Mouse (Mus musculus) layer of hippocampus, postnatal 14 days (tissue): ENCODE measurements around the gene Them5. TPM values are rescaled to one million over a fixed set of nuclear protein-coding genes. Genes with fewer than 3 reads are reported as not detected.

Experiments used
- DNase-seq, 2 experiments: peaks; one replicate each; pipeline ENCODE4 v3.0.0; 2021 to 2022; ENCODE audit warnings: low spot score in 2 of 2, mixed read lengths in 1 of 2
- long read RNA-seq, 2 experiments: library from polyadenylated mRNA; stranded (forward); transcript quantifications; one replicate each; pipeline ENCODE4 v2.0.0; 2021
- total RNA-seq, 2 experiments: library from RNA; stranded (reverse); gene quantifications; 2 replicates each; pipeline ENCODE4 v1.2.3; 2021

The Them5 gene
- not detected for total RNA-seq
- long read RNA-seq, experiment 1 = 0 reads
- long read RNA-seq, experiment 2 = 0 reads

DNA sequence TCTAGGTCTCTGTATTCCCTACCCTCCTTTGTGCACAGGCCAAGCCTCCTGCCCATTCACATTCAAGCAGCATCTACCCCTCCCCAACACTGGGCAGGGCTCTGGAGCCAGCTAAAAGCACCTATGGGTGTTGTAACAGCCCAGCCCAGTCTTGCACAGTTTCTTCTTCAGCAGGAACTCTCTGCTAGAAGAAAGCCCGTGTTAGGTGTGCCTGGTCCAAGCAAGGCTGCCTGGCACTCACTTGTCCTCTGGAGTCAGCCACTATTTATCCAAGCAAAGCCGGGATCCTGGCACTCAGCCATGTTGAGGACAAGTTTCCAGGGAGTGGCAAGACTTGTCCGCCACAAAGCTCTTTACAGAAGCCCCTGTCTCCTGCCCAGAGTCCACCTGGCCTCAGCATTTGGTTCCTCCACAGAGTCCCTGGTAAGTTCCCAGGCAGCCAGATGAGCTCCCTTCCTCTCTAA is at the start of gene Them5:
Gene Them5 (plus strand): TSS at position 141 of the 464 bp plus-strand sequence.
- no peak for DNase-seq

DNA sequence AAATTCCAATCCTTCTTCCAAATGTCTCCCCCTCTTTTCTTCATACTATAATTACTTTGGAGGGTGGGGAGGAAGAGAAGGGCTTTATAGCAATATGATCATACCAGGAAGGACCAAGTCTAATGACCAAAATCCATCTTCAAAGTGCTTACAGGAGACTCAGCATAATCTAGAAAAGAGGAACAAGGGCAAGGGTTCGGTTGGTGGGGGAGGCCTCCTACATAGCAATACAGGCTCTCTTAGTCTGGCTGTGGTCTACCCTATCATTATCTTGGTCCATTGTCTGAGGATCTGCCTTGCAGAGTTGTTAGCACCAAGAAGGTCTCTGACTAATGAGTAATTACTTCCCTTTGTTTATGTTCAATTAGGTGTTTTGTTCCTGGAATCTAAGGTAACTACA is 36.4 kb upstream of the Them5 start:
- DNase-seq = no peak

DNA sequence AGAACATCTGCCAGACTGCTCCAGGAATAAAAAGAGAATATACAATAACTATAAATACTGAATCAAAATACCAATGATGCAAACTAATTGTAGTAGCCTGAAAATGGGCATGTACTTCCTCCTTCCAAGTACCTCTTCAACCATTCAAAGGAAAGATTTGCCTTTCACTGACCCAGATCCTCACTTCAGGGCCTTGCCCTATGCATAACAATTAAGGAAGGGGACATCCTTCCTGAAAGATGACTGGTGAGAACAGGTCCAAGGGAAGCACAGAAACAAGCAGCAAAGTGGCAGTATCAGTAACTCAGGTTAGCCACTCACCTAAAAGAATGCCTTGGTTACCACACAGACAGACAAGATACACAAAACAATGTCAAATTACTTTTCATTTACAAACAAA is 34.9 kb upstream of the Them5 start:
- no peak for DNase-seq

DNA sequence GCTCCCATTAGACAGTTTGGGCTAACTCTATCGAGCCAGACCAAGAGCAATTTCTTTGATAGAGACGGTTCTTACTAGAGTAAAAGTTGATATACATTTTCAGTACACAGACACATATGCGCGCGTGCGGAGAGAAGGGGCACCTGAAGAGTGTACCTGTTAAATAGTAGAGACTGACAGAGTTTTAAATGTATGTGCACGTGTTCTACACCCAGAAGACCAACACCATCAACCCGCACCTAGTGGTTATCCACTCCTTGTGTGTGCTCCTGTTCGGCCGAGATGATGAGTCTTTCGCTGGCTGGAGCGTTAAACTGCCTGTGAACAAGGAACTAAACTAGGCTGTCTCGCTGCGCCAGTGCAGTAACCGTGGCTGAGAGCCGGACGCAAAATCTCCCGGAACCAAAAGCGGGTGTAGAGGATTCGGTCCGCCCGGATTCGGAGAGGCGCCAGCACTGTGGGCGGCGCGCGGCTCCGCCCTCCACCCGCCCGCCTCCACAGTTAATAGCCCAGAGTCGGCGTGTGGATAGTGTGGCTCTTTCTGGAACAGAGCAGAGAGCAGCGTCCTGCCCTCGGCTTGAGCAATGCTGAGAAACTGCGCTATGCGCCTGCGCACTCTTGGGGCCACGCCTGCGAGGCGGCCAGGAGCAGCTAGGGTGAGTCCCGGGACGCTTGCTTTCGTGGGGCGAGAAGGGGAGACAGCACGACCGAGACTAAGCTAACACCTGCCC is 32.1 kb upstream of the Them5 start, which contains the start of gene Them4:
Gene Them4 (plus strand): TSS at position 457 of the 731 bp plus-strand sequence.
- DNase-seq = peak; percentile 89 to 92

DNA sequence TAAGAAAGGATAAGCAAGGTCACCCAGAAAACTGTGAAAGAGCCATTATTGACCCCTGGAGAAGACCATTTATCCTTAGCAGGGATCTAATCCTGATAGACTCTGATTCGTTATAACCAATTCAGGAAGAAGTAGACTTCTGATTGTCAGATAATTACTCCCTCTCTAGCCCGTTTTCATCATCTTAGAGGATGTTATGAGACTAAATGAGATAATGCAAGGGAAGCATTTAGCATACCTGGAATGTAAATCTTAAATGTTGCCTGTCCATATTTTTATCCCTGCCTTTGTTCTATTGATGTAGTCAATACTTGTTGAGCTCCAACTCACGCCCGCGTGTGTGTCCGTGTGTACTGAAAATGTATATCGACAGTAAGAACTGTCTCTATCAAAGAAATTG is 31.4 kb upstream of the Them5 start:
- no peak for DNase-seq

DNA sequence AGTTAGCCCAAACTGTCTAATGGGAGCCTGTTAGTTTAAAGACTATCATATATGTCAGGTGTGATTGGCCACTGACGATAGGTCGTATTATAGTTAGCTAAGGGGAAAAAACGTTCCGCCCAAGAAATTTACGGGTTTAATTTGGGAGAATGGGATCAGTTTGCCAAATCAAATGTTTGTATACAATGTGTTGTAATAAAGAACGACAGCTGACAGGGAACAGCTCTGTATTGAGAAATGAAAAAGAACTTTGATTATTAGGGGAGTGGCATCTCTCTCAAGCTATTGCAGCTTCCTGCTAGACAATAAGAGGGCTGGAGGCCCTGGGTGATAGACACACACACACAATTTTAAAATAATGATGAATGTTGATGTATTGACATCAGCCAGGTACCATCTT is 31.0 kb upstream of the Them5 start:
- DNase-seq = no peak

DNA sequence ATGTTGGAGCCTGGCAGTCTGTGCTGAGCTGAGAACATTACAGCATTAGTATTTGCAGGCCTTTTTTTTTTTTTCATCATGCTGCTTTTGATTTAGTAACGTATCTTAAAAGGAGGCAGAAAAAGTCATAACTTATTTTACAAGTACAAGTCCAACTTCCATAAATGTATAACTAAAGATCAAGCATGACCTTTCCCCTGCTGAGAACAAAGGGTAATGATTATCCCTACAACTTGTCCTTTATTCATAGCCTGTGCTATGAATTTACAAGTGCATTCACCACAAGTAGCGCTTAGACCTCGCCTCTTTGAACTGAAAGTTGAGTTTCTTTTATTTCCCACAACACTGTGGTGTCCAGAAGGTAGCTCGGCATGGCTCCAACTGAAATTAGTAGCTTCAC is 30.5 kb upstream of the Them5 start:
- no peak for DNase-seq

DNA sequence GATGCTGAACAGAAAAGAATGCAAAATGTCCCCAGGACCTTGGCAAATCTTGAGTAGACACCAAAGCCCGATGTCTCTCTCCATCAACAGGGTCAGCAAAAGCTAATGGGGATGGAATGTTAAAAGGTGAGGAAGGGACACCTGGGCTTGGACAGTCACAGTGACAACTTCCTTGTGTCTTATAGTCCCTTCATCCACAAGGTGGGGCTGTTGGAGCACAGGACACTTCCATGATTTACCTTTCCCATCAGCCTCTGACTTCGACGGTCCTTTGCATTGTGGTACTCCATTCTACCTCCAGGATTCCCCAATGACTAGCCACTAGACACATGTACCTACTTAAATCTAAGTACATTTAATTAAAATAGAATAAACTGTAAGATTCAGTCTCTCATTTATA is 13.2 kb upstream of the Them5 start:
- no peak for DNase-seq

DNA sequence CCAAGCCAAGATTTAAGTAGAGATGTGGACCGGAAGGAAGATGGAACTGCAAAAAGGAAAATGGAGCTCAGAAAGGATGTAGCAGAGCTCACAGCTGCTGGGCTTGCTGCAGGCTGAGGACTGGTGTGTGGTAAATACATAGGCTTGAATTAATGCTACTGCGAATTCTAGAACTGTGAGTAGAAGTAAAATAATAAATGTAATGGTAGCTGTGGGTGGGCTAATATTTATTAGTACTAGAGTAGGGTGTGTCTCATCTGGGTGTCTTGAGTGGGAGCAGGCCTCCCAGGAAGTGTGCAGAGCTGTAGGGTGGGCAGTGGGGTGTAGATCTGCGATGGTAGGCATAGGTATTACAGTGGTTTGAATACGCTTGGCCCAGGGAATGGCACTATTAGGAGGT is 7.5 kb upstream of the Them5 start:
- DNase-seq = no peak

DNA sequence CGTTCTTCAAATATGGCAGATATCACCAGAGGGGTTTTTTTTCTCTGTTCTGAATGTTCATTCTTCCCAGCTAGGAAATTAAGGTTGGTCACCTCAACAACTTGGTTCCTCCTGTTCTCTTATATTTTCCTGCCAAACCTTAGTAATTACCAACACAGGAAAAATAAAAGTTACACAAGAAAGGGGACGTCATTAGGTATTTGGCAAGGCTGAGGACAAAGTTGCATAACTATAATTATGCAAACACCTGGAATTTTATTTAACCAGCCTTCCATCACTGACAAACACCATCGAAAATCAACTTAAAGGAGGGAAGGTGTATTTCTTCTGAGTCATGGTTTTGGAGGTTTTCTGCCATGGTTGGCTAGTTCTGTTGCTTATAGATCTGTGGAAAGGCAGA is 3.4 kb upstream of the Them5 start:
- DNase-seq = no peak

DNA sequence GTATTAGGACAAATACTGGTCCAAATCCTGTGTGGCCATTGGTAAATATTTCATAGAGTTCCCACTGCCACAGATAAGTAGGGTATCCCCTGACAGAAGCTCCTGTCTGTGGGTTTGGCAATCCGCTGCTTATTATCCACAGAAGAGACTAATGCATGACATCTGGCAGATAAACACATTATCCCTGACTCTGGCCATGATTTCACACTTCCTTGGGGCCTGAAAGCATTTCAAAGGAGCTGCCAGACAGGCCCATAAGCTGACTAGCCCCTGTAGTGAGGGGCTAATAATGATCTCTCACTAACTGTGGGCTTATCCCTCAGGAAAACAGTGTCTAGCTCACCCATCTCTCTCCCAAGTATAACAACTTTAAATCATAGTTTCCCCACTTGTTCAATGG is 653 bp downstream of the Them5 start:
- DNase-seq = no peak

DNA sequence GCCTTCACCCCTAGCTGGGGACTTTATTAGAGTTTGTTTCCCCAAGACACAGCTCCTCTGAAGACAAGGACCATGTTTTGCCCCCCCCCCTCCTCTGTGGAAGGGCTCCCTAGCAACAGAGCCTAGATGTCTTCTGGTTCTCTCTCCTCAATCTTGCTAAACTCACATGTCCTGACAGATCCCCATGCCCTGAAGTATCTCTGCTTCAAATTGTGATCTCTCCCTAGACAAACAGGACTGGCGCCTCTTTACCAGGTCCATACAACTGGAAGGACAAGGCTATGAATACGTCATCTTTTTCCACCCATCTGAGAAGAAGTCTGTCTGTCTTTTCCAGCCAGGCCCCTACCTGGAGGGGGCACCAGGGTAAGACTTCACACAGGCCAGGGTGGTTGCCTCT is 2.3 kb downstream of the Them5 start:
- DNase-seq = no peak

DNA sequence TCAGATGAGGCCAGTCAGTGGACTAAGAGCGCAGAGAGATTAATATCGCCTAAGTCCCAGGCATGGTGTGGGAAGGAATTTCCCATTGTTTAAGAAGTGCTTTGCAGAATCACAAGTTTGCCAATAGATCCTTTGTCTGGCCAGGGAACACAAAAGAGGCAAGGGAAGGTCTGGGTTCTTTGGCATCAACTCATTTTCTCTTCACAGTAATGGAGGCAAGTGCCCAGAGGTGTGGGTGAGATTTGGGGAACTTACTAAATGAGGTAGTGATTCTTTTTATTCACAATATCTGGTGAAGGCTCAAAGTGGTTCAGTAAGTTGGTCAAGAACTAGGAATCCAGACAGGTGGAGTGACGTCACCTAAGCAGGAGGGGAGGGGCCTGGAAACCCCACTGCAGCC is 3.0 kb downstream of the Them5 start:
- DNase-seq = no peak

DNA sequence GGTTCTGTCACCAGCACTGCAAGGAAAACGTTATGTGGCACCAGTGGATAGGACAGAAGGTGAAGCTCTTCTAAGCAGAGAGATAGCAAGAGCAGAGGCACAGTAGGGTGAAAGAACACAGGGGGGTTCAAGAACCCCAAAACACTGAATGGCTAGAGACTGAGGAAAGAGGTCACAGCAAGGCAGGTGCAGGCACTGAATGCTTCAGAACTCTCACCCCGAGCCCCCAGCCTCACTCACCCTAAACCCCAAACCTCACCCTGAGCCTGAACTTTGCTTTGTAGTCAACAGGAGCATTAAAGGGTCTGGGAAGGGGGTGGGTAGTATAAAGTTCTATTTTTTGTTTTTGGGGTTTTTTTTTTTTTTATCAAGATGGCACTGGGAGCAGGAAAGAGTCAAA is 6.2 kb downstream of the Them5 start:
- no peak for DNase-seq

DNA sequence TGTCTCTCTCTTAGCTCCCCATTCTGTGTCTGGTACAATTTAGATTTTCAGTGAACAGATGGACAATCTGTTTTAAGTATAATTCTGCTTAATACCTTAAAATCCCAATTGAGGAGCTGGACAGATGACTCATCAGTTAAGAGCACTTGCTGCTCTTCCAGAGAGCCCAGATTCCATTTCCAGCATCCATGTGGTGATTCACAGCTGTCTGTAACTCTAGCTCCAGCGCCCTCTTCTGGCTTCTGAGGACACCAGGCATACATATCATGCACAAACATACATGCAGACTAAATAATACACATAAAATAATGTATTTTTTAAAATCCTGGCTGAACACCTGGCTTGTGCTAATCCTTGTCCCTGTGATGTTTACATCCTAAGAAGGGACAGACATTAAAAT is 18.9 kb downstream of the Them5 start:
- DNase-seq = peak; percentile 50 to 68

DNA sequence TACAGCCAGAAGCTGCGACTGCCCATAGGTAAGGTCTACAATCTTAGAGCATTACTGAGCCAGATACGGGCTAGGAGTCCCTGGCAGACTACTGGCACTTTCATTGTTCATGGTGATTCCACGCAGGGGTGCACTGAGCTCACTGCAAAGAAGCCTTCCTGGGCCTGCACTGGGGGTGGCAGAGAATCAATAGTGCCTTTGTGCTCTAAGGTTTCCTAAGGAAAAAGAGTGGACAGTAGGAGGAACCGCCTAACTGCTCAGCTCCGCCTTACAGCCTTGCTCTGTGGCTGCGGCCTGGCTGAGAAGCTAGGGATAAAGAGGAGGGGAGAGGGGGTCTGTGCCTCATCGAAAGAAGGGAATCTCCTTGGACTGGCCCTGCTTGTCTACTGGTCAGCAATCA is 20.2 kb downstream of the Them5 start, which contains the start of gene C2cd4d:
Gene C2cd4d (plus strand): TSS at position 301 of the 400 bp plus-strand sequence.
- DNase-seq = no peak

DNA sequence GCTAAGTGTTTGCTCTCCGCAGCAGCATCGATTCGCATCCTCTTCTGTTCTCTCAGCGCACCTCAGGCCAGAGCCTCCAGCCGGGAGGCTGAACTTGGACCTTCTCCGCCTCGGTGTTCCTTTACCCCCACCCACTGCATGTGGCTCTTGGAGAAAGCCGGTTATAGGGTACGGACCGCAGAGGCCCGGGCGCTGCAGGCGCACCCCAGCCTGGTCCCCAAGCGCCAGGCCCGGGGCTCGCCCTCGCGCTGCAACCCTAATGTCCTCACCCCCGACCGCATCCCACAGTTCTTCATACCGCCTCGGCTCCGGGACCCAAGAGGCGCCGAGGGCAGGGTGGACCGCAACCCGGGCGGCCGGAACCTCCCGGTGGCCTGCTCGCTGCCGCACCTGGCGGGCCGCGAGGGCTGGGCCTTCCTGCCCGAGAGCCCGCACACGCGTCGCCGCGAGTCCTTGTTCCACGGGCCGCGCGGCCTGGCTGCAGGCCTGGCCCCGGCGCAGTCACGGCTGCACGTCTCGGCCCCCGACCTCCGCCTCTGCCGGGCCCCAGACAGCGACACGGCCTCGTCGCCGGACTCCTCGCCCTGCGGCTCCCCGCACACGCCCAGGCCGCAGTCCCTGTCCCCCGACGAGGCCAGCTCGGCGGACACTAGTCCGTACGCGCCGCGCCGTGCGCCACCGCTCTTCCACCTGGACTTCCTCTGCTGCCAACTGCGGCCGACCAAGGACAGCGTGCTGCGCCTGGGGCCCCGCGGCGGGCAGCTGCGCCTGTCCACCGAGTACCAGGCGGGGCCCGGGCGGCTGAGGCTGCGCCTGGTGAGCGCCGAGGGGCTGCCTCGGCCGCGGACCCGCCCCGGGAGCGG is 21.6 kb downstream of the Them5 start:
- DNase-seq = peak in 1 of 2 experiments; percentile 50

DNA sequence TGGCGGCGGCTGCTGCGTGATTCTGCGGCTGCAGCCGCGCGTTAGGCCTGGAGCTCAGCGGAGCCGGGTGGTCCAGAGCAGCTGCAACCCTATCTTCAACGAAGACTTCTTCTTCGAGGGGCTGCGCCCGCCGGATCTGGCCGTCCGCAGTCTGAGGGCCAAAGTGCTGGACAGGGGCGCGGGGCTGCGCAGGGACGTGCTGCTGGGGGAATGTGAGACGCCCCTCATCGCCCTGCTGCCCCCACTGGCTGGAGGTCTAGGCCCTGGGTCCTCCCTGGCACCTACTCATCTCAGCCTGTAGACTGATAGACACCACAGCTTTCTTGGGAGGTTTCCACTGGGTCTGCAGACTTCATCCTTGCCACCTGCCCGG is 22.2 kb downstream of the Them5 start:
- DNase-seq = no peak

DNA sequence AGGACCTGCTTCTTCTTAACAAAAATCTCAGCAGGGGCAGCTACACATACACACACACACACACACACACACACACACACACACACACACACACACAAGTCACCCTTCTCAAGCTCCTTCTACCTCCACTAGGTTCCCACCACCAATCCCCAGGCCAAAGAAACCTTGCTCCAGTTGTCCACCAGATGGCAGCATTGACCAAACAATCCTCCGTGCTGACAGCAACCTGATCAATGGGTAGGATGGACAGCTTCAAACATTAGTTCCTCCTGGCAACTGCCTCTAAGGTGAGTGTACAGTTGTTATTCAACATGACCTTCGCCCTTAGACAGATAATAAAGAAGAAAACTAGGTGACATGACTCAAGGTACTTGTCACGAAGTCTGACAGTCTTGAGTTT is 24.9 kb downstream of the Them5 start:
- peak; percentile 84 to 92 for DNase-seq

DNA sequence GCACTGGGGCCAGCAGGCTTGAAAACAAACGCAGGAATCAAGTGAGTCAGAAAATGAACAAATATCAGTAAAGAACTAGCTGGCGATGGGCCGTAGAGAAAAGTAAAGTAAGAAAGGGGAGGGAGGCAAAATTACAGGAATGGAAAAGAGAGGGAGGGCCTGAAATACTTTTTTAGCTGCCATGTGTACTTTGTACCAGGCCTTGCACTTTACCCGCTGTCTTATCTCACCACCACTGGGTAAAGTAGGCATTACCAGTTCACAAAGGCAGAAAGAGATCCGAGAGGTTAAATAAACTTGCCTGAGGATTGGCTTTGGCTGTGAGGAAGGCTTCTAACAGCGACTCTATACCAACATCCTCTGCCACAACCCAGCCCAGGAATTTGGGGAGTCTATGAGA is 25.6 kb downstream of the Them5 start:
- no peak for DNase-seq

DNA sequence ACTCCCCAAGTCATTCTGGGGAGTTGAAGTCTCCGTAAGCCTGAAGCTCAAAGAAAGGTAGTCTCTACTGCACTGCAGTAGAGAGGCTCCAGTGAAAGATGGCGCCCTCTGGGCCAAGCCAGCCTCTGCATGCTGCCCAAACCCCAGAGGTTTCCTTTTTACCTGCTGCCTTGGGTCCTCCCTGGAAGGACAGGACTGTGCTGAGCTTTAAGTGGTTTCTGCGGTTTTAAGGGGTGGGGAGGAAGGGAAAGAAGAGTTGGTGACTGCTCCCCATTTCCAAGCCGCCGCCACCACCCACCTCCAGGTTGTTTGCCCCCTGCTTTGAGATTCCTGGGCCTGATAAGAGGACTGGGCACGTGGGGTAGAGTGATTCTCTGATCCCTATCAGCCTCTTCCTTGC is 26.7 kb downstream of the Them5 start:
- no peak for DNase-seq

DNA sequence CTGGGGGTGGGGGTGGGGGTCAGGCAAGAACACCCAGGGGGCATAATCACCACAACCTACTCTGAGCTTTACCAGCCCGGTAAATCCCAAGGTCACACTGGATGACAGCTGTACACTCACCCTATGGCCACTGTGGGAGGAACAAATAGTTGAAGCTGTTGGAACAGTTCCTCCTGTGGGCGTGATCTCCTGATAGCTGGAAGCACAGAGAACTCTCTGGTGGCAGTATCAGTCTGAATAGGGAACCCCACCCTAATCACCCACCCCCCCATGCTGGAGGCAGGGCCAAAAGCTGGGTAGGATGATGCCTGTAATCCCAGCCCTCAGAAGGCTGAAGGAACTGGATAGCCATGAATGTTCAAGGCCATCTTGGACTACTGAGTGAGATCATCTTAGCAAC is 27.8 kb downstream of the Them5 start:
- DNase-seq = no peak
